Mouse (Mus musculus) midbrain, embryonic 11.5 days (tissue): ENCODE results near the gene Tcam1. TPM values are rescaled to one million over a fixed set of nuclear protein-coding genes. Genes with fewer than 3 reads are reported as not detected.

Source experiments
- polyA plus RNA-seq: library from polyadenylated mRNA; unstranded; fragments of >200 nt; fragmentation: Nextera tagmentation; extraction: Ambion mirVana; gene quantifications from 2 replicates; pipeline ENCODE4 v1.2.1, GENCODE M21; 2014

The Tcam1 gene
- polyA plus RNA-seq, 1 experiment from 2014 or later = 0.04 TPM

Other genes with a start within 250 kb of the Tcam1 start
- 72.7 and 76.1 TPM in 2 replicates for gene Dcaf7, start 239.8 kb upstream of the Tcam1 start, polyA plus RNA-seq
- 10.5 and 11.1 TPM in 2 replicates for gene Taco1, start 210.6 kb upstream of the Tcam1 start, polyA plus RNA-seq
- gene Map3k3, start 192.1 kb upstream of the Tcam1 start, polyA plus RNA-seq = 14.9 and 16.8 TPM in 2 replicates
- gene Gm10840, start 115.8 kb upstream of the Tcam1 start, polyA plus RNA-seq = not detected in 2 replicates
- 301 and 308 TPM in 2 replicates for gene Limd2, start 115.8 kb upstream of the Tcam1 start, polyA plus RNA-seq
- gene Strada, start 74.5 kb upstream of the Tcam1 start, polyA plus RNA-seq = 38.4 and 40.5 TPM in 2 replicates
- 74.1 and 76.4 TPM in 2 replicates for gene Ccdc47, start 60.3 kb upstream of the Tcam1 start, polyA plus RNA-seq
- 105 and 110 TPM in 2 replicates for gene Ddx42, start 59.7 kb upstream of the Tcam1 start, polyA plus RNA-seq
- 67.3 and 71.4 TPM in 2 replicates for gene Ftsj3, start 20.6 kb upstream of the Tcam1 start, polyA plus RNA-seq
- gene Psmc5, start 20.5 kb upstream of the Tcam1 start, polyA plus RNA-seq = 396 and 404 TPM in 2 replicates
- gene Smarcd2, start 3.7 kb upstream of the Tcam1 start, polyA plus RNA-seq = 23.0 and 26.5 TPM in 2 replicates
- not detected in 2 replicates for gene Gh, start 25.2 kb downstream of the Tcam1 start, polyA plus RNA-seq
- gene Cd79b, start 38.1 kb downstream of the Tcam1 start, polyA plus RNA-seq = 1.2 and 1.8 TPM in 2 replicates
- not detected in 2 replicates for gene Scn4a, start 76.6 kb downstream of the Tcam1 start, polyA plus RNA-seq
- not detected in 2 replicates for gene Prr29, start 88.8 kb downstream of the Tcam1 start, polyA plus RNA-seq
- gene Icam2, start 111.4 kb downstream of the Tcam1 start, polyA plus RNA-seq = 15.8 and 16.9 TPM in 2 replicates
- 4.6 and 5.5 TPM in 2 replicates for gene Ern1, start 211.2 kb downstream of the Tcam1 start, polyA plus RNA-seq